Mouse (Mus musculus): Measurements from ENCODE around the gene Ick. TPM values are rescaled to one million over a fixed set of nuclear protein-coding genes. Genes with fewer than 3 reads are reported as not detected.
A peak's percentile ranks its signal among the peaks of the same experiment; 100 is the strongest.

The Ick gene
- polyA plus RNA-seq, 1 experiment: 8.2 TPM

DNA sequence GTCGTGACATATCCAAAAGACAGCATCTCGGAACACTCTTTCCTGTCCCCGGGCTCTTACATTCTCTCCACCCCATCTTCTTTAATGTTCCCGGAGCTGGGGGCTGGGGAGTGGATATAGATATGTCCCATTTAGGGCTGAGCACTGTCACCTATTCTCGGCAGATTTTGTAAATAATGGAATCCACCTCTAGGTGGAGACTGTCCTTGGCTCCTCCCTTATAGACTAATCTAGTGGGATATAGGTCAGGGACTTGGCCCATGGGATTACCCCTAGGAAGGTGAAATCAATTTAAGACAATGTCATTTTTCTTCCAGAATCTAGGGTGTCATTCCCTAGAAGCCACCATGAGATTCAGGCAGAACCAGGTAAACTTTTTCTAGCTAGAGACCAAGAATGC is 664 bp downstream of the Ick start:
- Histone ChIP-seq H3K27me3 (replicated peaks; ENCODE audit: control insufficient read depth, insufficient read depth, low read length) (no peaks in the 10 kb centered on the region), H3K27ac (ENCODE audit: insufficient read depth, low read depth, low read length) (no peak overlapping the region), H3K36me3 (ENCODE audit: control insufficient read depth, insufficient read depth, low read length) (no peaks in the 10 kb centered on the region), H3K4me3 (ENCODE audit: insufficient read depth, low read depth, low read length) (no peak overlapping the region), H3K4me1 (ENCODE audit: control insufficient read depth, insufficient read depth, low read length) (peaks cover 14% of the 10 kb centered on the region; the same call in 1 of the 2 replicates)
- DNase-seq: no peak
- TF ChIP-seq POLR2A (IDR thresholded peaks at IDR 0.05; ENCODE audit: low read depth, low read length) (no peak), CTCF (conservative IDR thresholded peaks at IDR 0.05; ENCODE audit: insufficient read depth, insufficient read length, low read depth, low read length) (no peak)
- WGBS: 32% methylated on average over 5 of the region's 5 CpGs

GRCm38 (mm10) chr9:78111456-78111855 is 2.5 kb downstream of the Ick start:
- WGBS: 89% methylated on average over 2 of the region's 2 CpGs
- H3K36me3 ChIP-seq (ENCODE audit: control insufficient read depth, insufficient read depth, low read length): no peaks in the 10 kb centered on the region
- H3K4me1 ChIP-seq (ENCODE audit: control insufficient read depth, insufficient read depth, low read length): peaks cover 10% of the 10 kb centered on the region; the same call in 1 of the 2 replicates

GRCm38 (mm10) chr9:78112770-78113537 is 4.0 kb downstream of the Ick start:
- TF ChIP-seq CTCF (conservative IDR thresholded peaks at IDR 0.05; ENCODE audit: insufficient read depth, insufficient read length, low read depth, low read length): peak; percentile 93
- TF ChIP-seq POLR2A (IDR thresholded peaks at IDR 0.05; ENCODE audit: low read depth, low read length): no peak
- DNase-seq: peak; percentile 93
- peak overlapping the region; percentile 68 for H3K4me3 ChIP-seq (ENCODE audit: insufficient read depth, low read depth, low read length)
- H3K27ac ChIP-seq (ENCODE audit: insufficient read depth, low read depth, low read length): peak overlapping the region; percentile 59
- H3K4me1 ChIP-seq (ENCODE audit: control insufficient read depth, insufficient read depth, low read length): peaks cover 3% of the 10 kb centered on the region; the same call in 1 of the 2 replicates
- no peaks in the 10 kb centered on the region for H3K27me3 ChIP-seq (replicated peaks; ENCODE audit: control insufficient read depth, insufficient read depth, low read length)
- no peaks in the 10 kb centered on the region for H3K36me3 ChIP-seq (ENCODE audit: control insufficient read depth, insufficient read depth, low read length)
- WGBS: under 1% methylated on average over 47 of the region's 47 CpGs

More at GRCm38 (mm10) chr9:78111456-78111855, 2.5 kb downstream of the Ick start:
- no peak for TF ChIP-seq POLR2A (IDR thresholded peaks at IDR 0.05; ENCODE audit: low read depth, low read length)
- no peak overlapping the region for H3K27ac ChIP-seq (ENCODE audit: insufficient read depth, low read depth, low read length)
- no peaks in the 10 kb centered on the region for H3K27me3 ChIP-seq (replicated peaks; ENCODE audit: control insufficient read depth, insufficient read depth, low read length)
- DNase-seq: no peak
- no peak overlapping the region for H3K4me3 ChIP-seq (ENCODE audit: insufficient read depth, low read depth, low read length)

DNA sequence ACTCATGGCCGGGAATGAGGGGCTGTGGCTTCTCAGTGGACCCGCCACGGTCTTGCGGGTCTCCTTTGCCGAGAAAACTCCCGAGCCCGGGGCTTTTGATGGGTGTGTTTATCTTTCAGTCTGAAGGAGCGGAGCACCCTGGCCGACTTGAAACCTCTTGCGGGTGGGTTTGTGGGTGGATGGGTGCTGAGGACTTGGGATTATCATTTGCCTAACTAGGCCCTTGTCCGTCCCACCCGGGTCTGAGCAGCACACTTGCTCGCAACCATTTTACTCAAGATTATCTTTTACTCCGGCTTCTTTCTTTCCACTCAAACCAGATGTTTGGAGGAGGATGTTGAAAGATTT is 4.5 kb downstream of the Ick start:
- Histone ChIP-seq H3K4me3 (ENCODE audit: insufficient read depth, low read depth, low read length) (peak overlapping the region; percentile 68), H3K27me3 (replicated peaks; ENCODE audit: control insufficient read depth, insufficient read depth, low read length) (no peaks in the 10 kb centered on the region), H3K4me1 (ENCODE audit: control insufficient read depth, insufficient read depth, low read length) (peaks cover 3% of the 10 kb centered on the region; the same call in 1 of the 2 replicates), H3K36me3 (ENCODE audit: control insufficient read depth, insufficient read depth, low read length) (no peaks in the 10 kb centered on the region), H3K27ac (ENCODE audit: insufficient read depth, low read depth, low read length) (peak overlapping the region; percentile 59)
- no peak for DNase-seq
- TF ChIP-seq CTCF (conservative IDR thresholded peaks at IDR 0.05; ENCODE audit: insufficient read depth, insufficient read length, low read depth, low read length): no peak
- TF ChIP-seq POLR2A (IDR thresholded peaks at IDR 0.05; ENCODE audit: low read depth, low read length): no peak
- 1% methylated on average over 14 of the region's 14 CpGs for WGBS

DNA sequence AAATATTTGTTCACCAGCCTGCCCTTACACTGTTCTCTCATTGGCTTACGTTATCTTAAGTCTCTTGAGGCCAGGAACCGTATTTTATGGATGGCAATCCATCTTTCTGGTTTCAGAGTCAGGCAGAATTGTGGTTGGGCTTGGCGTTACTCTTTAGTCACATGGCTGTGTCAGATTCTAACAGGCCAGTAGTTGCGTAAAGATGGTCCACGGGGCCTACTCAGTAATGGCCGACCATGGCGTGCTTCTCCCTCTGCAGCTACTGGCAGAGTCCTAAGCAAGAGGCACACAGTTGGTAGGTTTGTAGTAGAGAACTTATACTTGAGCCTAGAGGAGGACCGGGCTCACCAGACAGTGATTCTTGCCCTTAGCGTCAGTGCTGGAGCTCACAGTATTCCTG is 6.8 kb downstream of the Ick start:
- peak overlapping the region; percentile 49; the same call in 1 of the 2 replicates for H3K27ac ChIP-seq (ENCODE audit: insufficient read depth, low read depth, low read length)
- DNase-seq: no peak

GRCm38 (mm10) chr9:78117690-78118089 is 8.7 kb downstream of the Ick start:
- no peak for DNase-seq
- H3K4me1 ChIP-seq (ENCODE audit: control insufficient read depth, insufficient read depth, low read length): peaks cover 3% of the 10 kb centered on the region; the same call in 1 of the 2 replicates
- no peaks in the 10 kb centered on the region for H3K36me3 ChIP-seq (ENCODE audit: control insufficient read depth, insufficient read depth, low read length)
- no peak overlapping the region for H3K27ac ChIP-seq (ENCODE audit: insufficient read depth, low read depth, low read length)
- H3K4me3 ChIP-seq (ENCODE audit: insufficient read depth, low read depth, low read length): no peak overlapping the region
- 84% methylated on average over 2 of the region's 2 CpGs for WGBS
- H3K27me3 ChIP-seq (replicated peaks; ENCODE audit: control insufficient read depth, insufficient read depth, low read length): no peaks in the 10 kb centered on the region
- no peak for TF ChIP-seq POLR2A (IDR thresholded peaks at IDR 0.05; ENCODE audit: low read depth, low read length)
- TF ChIP-seq CTCF (conservative IDR thresholded peaks at IDR 0.05; ENCODE audit: insufficient read depth, insufficient read length, low read depth, low read length): no peak

More for the DNA sequence above, 6.8 kb downstream of the Ick start:
- TF ChIP-seq CTCF (conservative IDR thresholded peaks at IDR 0.05; ENCODE audit: insufficient read depth, insufficient read length, low read depth, low read length): no peak
- H3K4me1 ChIP-seq (ENCODE audit: control insufficient read depth, insufficient read depth, low read length): peaks cover 3% of the 10 kb centered on the region; the same call in 1 of the 2 replicates
- H3K27me3 ChIP-seq (replicated peaks; ENCODE audit: control insufficient read depth, insufficient read depth, low read length): no peaks in the 10 kb centered on the region
- WGBS: 82% methylated on average over 9 of the region's 9 CpGs
- no peak overlapping the region for H3K4me3 ChIP-seq (ENCODE audit: insufficient read depth, low read depth, low read length)
- H3K36me3 ChIP-seq (ENCODE audit: control insufficient read depth, insufficient read depth, low read length): no peaks in the 10 kb centered on the region

DNA sequence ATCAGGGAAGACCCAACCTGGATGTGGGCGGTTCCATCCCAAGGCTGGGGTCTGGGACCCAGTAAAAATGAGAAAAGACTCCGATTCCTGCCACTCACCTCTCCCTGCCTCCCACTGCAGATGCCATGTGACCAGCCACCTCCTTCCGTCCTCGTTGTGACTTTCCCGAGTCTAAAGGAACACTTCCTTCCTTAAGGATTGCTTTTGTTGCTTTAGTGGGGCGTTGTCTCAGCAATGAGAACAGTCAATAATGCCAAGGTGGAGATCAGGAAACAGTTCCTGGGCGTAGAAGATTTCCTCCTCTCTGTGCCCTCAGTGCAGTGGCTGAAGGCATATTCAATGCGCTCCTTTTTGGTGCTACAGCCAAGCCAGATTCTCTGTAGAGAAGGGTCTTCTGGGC is 12.4 kb downstream of the Ick start:
- no peaks in the 10 kb centered on the region for H3K36me3 ChIP-seq (ENCODE audit: control insufficient read depth, insufficient read depth, low read length)
- DNase-seq: peak; percentile 61
- TF ChIP-seq POLR2A (IDR thresholded peaks at IDR 0.05; ENCODE audit: low read depth, low read length): no peak
- TF ChIP-seq CTCF (conservative IDR thresholded peaks at IDR 0.05; ENCODE audit: insufficient read depth, insufficient read length, low read depth, low read length): no peak
- 57% methylated on average over 8 of the region's 8 CpGs for WGBS
- H3K27ac ChIP-seq (ENCODE audit: insufficient read depth, low read depth, low read length): 0 out of 2 replicates have a peak overlapping the region, but pooled peaks have one; percentile 51
- no peaks in the 10 kb centered on the region for H3K27me3 ChIP-seq (replicated peaks; ENCODE audit: control insufficient read depth, insufficient read depth, low read length)
- no peak overlapping the region for H3K4me3 ChIP-seq (ENCODE audit: insufficient read depth, low read depth, low read length)
- peaks cover 5% of the 10 kb centered on the region for H3K4me1 ChIP-seq (ENCODE audit: control insufficient read depth, insufficient read depth, low read length)

All from kidney, adult 2 months (tissue).